Mouse (Mus musculus): ENCODE measurements at regions not wholly inside any gene's neighbourhood (a gene's known extent, or its start where the extent isn't known, plus 50 kb on each side); places are given as distances from the start of the nearest gene placed in this dataset.
"Not testable (repeated sequence)": the region's sequence is repeated elsewhere in the genome, so short reads cannot be mapped to it uniquely, and the experiment has no call there.

DNA sequence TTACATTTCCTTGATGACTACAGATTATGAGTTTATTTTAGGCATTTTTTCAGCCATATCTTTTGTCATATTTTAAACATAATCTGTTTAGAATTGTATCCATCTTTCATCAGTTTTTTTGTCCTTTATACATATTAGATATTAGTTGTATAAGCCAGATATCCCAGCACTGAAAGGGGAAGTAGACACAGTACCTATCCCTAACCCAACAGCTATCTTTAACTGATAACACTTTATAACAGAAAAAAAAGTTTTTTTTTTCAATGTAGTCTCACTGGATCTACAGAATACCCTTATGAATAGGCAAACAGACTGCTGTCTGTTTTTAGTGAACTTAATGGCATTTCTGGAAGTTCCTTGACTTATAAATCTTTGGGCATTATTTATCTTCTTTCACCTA, 1152.1 kb upstream of the Fam98a start:
- no peak for DNase-seq (ENCODE audit: low spot score in 2 of 2)

DNA sequence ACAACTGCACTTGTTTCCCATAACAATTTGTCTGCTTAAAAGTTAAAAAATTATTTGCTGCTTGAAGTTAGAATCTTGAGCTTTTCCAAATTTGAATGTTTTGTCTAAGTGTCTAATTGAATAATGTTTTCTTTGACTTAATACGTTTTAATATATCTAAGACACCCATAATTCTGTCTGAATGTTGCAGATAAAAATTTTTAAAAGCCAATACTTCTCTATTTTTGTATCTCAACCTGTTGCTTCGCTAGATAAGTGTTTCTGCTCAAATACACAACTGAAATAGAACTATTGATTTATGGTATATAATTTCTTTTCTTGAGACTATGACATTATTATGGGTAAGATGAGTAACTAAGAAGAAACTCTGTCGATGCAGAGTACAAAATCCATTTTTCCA, 1144.5 kb upstream of the Fam98a start:
- no peak for DNase-seq (ENCODE audit: low spot score in 2 of 2)

DNA sequence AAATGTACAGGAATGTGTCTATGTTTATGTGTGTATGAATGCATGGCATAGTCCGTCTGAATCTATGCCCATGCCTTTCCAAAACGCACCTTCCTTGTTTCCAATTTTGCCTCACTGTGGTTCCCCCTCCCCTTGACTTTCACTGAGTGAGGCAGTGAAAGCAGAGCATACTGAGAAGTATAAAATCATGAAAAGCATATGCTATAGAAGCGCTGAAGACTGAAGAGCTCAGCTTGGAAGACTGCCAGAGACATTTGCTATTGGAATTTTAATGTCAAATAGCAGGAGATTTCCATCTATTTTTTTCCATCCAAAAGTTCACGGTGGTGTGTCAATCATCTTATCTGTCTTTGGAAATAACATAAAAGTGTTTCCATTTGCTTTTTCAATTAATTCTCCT, 1106.3 kb upstream of the Fam98a start:
- DNase-seq (ENCODE audit: low spot score in 2 of 2): no peak

DNA sequence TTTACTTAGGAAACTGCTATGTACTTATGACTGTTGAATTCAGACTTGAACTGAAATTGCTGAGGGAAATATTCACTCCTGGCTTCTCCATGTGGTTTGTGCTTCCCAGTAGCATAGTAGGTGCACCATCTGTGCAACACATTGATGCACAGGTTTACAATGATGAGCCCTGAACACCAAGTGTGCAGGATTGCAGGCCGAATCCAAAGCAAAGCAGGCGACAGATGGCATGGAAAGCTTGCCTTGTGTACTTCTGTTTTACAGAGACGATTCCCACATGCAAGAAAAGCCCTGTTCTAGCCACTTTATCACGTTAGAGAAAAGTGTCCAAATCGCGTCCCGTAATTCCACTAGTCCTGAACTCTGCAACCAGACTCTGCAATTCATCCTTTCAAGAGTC, 1074.2 kb upstream of the Fam98a start:
- peak; percentile 8 to 12 for DNase-seq (ENCODE audit: low spot score in 2 of 2)

- peak in 1 of 2 experiments; percentile 3 for DNase-seq (ENCODE audit: low spot score in 2 of 2)
Observed at GRCm38 (mm10) chr17:76605237-76605636, 1053.5 kb upstream of the Fam98a start.

GRCm38 (mm10) chr17:76578323-76578722, 1026.6 kb upstream of the Fam98a start:
- DNase-seq (ENCODE audit: low spot score in 2 of 2): no peak

- DNase-seq (ENCODE audit: low spot score in 2 of 2): no peak
Observed at GRCm38 (mm10) chr17:76559725-76560124, 1008.0 kb upstream of the Fam98a start.

DNA sequence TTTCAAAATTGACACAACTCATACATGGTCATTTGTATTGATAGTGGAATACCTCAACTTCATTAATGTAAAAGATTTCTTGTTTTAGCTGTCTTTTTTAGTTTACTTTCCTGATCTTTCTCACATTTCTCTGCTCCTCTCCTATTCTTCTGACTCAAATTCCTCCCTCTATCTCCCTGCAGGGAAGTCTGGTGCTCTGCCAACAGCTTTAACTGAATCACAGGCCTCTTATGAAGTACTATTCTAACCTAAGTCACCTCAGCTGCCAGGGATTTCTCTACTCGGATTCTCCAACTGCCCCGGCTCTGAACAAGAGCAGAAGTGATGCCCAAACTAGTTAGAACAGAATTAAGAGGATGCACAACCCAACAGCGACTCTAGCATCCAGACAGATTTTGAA, 993.8 kb upstream of the Fam98a start:
- peak; percentile 18 to 22 for DNase-seq (ENCODE audit: low spot score in 2 of 2)

GRCm38 (mm10) chr17:76535772-76536171, 984.0 kb upstream of the Fam98a start:
- DNase-seq (ENCODE audit: low spot score in 2 of 2): no peak

GRCm38 (mm10) chr17:76501732-76502131, 950.0 kb upstream of the Fam98a start:
- DNase-seq (ENCODE audit: low spot score in 2 of 2): no peak

- no peak for DNase-seq (ENCODE audit: low spot score in 2 of 2)
Observed at GRCm38 (mm10) chr17:76500446-76500845, 948.7 kb upstream of the Fam98a start.

DNA sequence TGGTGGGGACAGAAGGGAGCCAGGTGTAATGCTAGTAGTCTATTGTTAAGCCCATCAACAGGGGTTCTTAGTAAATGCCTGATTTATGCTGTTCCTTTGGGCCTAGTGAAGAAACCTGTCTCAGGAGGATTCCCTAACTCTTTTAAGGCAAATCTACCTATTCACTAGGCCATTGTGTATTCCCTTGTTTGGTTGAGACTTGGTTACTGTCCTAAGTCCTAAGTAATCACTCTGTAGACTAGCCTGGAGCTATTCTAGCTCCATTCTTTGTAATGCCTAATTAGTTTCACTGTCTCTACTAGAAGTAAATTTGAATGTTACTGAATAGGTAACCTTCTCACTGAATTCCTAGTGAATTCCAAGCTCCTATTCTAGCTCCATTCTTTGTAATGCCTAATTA, 948.2 kb upstream of the Fam98a start:
- not testable (repeated sequence) for DNase-seq (ENCODE audit: low spot score in 2 of 2)

- no peak for DNase-seq (ENCODE audit: low spot score in 2 of 2)
Observed at GRCm38 (mm10) chr17:76487347-76487746, 935.6 kb upstream of the Fam98a start.

DNA sequence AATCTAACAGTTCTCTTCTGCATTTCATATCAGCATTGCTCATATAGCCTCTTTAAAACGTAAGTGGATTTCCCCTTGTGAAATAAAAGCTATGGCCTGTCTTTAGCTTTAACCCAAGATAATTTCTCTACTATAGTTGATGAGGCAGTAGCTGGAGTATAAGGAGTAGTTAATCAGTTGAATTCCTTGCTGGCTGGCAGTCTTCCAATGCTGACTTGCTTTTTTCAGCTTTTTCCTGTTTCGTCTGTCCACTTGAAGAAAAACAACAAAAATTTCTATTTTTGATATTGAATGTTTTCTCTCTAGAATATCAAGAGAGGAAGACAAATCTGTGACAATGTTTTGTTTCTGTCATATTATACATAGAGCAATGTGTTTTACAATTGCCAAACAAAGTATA, 932.4 kb upstream of the Fam98a start:
- no peak for DNase-seq (ENCODE audit: low spot score in 2 of 2)

- DNase-seq (ENCODE audit: low spot score in 2 of 2): no peak
Observed at GRCm38 (mm10) chr17:76451296-76451834, 899.6 kb upstream of the Fam98a start.

All from right cerebral cortex, adult 2 months (tissue).